Mouse (Mus musculus) lung, postnatal 0 days (tissue): Measurements from ENCODE around the gene Oxld1.

Experiments used
- CTCF ChIP-seq: IDR thresholded peaks from 2 replicates; pipeline ENCODE4 v1.5.1; 2016; ENCODE audit warnings: antibody characterized with exemption, mild to moderate bottlenecking
- EP300 ChIP-seq: IDR thresholded peaks from 2 replicates; pipeline ENCODE4 v1.6.1; 2016; ENCODE audit warnings: antibody characterized with exemption, mild to moderate bottlenecking, control low read depth

DNA sequence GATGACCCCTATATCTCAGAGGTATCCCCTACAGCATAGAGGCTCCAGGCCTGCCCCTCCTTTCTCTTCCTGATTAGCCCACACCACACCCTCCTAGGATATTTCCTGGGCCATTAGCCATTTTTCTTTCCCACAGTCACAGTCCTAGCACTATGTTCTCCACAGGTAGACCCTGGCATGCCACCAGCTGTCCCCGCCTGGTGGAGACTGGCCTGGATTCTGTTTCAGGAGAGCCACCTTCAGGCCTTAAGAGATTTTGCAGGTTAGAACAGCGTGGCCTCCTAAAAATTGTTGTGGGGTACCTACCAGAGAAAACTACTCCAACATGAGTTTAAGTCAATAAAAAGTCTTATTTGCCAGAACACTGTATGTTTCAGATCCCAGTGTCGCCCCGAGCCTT lies 49.0 kb upstream of the Oxld1 start:
- TF ChIP-seq EP300: no peak
- peak; percentile 72 for TF ChIP-seq CTCF
